Mouse (Mus musculus) cortical plate, adult 2 months (tissue): ENCODE measurements around the gene Bbc3.

Experiments
- CTCF ChIP-seq: fragments of 200-500 bp; IDR thresholded peaks from 2 replicates; pipeline ENCODE4 v1.5.1; 2011; ENCODE audit warnings: mild to moderate bottlenecking, control low read depth, low read length; ENCODE audit not compliant: insufficient read depth; ENCODE audit errors: extremely low read depth
- POLR2A ChIP-seq: fragments of 200-500 bp; IDR thresholded peaks from 2 replicates; pipeline ENCODE4 v1.6.1; 2011; ENCODE audit warnings: mild to moderate bottlenecking, low read length, control low read depth; ENCODE audit not compliant: insufficient read depth; ENCODE audit errors: extremely low read depth

DNA sequence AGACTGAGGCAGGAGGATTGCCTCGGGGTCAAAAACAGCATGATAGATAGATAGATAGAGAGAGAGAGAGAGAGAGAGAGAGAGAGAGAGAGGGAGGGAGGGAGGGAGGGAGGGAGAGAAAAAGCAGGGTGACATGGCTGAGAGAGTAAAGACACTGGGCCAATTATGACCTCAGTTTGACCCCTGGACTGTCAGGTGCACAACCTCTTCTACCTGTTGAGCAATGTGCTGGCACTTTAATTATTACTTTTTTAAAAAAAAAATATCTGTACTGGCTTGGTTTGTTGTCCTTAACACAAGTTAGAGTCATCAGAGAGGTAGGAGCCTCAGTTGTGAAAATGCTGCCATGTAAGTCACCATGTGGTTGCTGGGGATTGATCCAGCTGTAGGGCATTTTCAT is 20.4 kb upstream of the Bbc3 start:
- TF ChIP-seq CTCF (no peak), POLR2A (no peak)
